Mouse (Mus musculus): ENCODE data around the gene Usp12. TPM values are rescaled to one million over a fixed set of nuclear protein-coding genes. Genes with fewer than 3 reads are reported as not detected.

Gene Usp12
- total and polyA plus RNA-seq, 3 experiments, result 24.5 TPM; not detected in 1

- Histone ChIP-seq H3K4me1 (ENCODE audit: control insufficient read depth in 1 of 2, insufficient read depth in 2 of 2, low read length in 2 of 2) (peaks cover 0 to 13% of the 10 kb centered on the region in 2 experiments; a peak in 2 of 4 replicates), H3K27ac (ENCODE audit: control insufficient read depth, low read depth, low read length) (no peak overlapping the region), H3K27me3 (ENCODE audit: control insufficient read depth in 1 of 2, insufficient read depth in 2 of 2, low read length in 2 of 2) (no peaks in the 10 kb centered on the region), H3K9me3 (replicated peaks; ENCODE audit: insufficient read depth, low read length) (no peaks in the 10 kb centered on the region), H3K9ac (ENCODE audit: control insufficient read depth, low read depth, low read length, poor library complexity, severe bottlenecking) (no peak overlapping the region), H3K79me2 (ENCODE audit: control insufficient read depth, insufficient read depth, low read length, poor library complexity) (no peaks in the 10 kb centered on the region), H3K4me3 (ENCODE audit: control insufficient read depth in 1 of 2, insufficient read depth in 1 of 2, low read depth in 2 of 2, low read length in 2 of 2) (no peak overlapping the region), H3K36me3 (ENCODE audit: control insufficient read depth in 1 of 2, insufficient read depth in 2 of 2, low read length in 2 of 2) (no peaks in the 10 kb centered on the region)
- no peak for DNase-seq (ENCODE audit: low read depth, low spot score)
- no peak for TF ChIP-seq ZKSCAN1 (IDR thresholded peaks at IDR 0.05; ENCODE audit: low read depth, low read length)
- TF ChIP-seq E2F4 (IDR thresholded peaks at IDR 0.05; ENCODE audit: borderline replicate concordance, low read depth, low read length), result no peak
- no peak for TF ChIP-seq CHD1 (IDR thresholded peaks at IDR 0.05; ENCODE audit: low read depth, low read length)
- TF ChIP-seq KAT2A (conservative IDR thresholded peaks at IDR 0.05; ENCODE audit: low read depth, low read length), result no peak
- no peak for TF ChIP-seq GABPA (IDR thresholded peaks at IDR 0.05; ENCODE audit: low read depth, low read length)
- TF ChIP-seq BHLHE40 (IDR thresholded peaks at IDR 0.05; ENCODE audit: borderline replicate concordance, low read depth, low read length), result no peak
- no peak for TF ChIP-seq MAZ (IDR thresholded peaks at IDR 0.05; ENCODE audit: low read depth, low read length)
- TF ChIP-seq ETS1 (IDR thresholded peaks at IDR 0.05; ENCODE audit: low read depth, low read length), result no peak
- no peak for TF ChIP-seq SMC3 (IDR thresholded peaks at IDR 0.05; ENCODE audit: low read depth, low read length)
- no peak for TF ChIP-seq NRF1 (IDR thresholded peaks at IDR 0.05; ENCODE audit: insufficient read depth, low read depth, low read length, poor library complexity, severe bottlenecking)
- no peak for TF ChIP-seq POLR2AphosphoS5 (IDR thresholded peaks at IDR 0.05; ENCODE audit: borderline replicate concordance, low read depth, low read length)
- no peak for TF ChIP-seq MYB (IDR thresholded peaks at IDR 0.05; ENCODE audit: low read depth, low read length)
- TF ChIP-seq RAD21 (IDR thresholded peaks at IDR 0.05; ENCODE audit: low read depth, low read length), result no peak
- TF ChIP-seq USF2 (IDR thresholded peaks at IDR 0.05; ENCODE audit: borderline replicate concordance in 1 of 2, insufficient read depth in 1 of 2, low read depth in 1 of 2, low read length in 2 of 2), result no peak
These were observed 81.7 kb downstream of the Usp12 start for GRCm38 (mm10) chr5:146713088-146713487.

GRCm38 (mm10) chr5:146712282-146712918 is 82.4 kb downstream of the Usp12 start:
- H3K36me3 ChIP-seq (ENCODE audit: control insufficient read depth in 1 of 2, insufficient read depth in 2 of 2, low read length in 2 of 2), result no peaks in the 10 kb centered on the region
- no peak overlapping the region for H3K9ac ChIP-seq (ENCODE audit: control insufficient read depth, low read depth, low read length, poor library complexity, severe bottlenecking)
- no peak for TF ChIP-seq GABPA (IDR thresholded peaks at IDR 0.05; ENCODE audit: low read depth, low read length)
- no peak for TF ChIP-seq MXI1 (IDR thresholded peaks at IDR 0.05; ENCODE audit: low read depth, low read length)
- no peak overlapping the region for H3K4me3 ChIP-seq (ENCODE audit: control insufficient read depth in 1 of 2, insufficient read depth in 1 of 2, low read depth in 2 of 2, low read length in 2 of 2)
- H3K9me3 ChIP-seq (replicated peaks; ENCODE audit: insufficient read depth, low read length), result no peaks in the 10 kb centered on the region
- peaks cover 0 to 13% of the 10 kb centered on the region in 2 experiments; a peak in 2 of 4 replicates for H3K4me1 ChIP-seq (ENCODE audit: control insufficient read depth in 1 of 2, insufficient read depth in 2 of 2, low read length in 2 of 2)
- DNase-seq (ENCODE audit: low read depth, low spot score), result no peak
- no peaks in the 10 kb centered on the region for H3K79me2 ChIP-seq (ENCODE audit: control insufficient read depth, insufficient read depth, low read length, poor library complexity)
- no peak overlapping the region for H3K27ac ChIP-seq (ENCODE audit: control insufficient read depth, low read depth, low read length)
- no peaks in the 10 kb centered on the region for H3K27me3 ChIP-seq (ENCODE audit: control insufficient read depth in 1 of 2, insufficient read depth in 2 of 2, low read length in 2 of 2)
